Mouse (Mus musculus): ENCODE data around the gene Riok2. TPM values are rescaled to one million over a fixed set of nuclear protein-coding genes. Genes with fewer than 3 reads are reported as not detected.

Gene Riok2
- polyA plus RNA-seq, 1 experiment from 2014 or later = 25.9 TPM

DNA sequence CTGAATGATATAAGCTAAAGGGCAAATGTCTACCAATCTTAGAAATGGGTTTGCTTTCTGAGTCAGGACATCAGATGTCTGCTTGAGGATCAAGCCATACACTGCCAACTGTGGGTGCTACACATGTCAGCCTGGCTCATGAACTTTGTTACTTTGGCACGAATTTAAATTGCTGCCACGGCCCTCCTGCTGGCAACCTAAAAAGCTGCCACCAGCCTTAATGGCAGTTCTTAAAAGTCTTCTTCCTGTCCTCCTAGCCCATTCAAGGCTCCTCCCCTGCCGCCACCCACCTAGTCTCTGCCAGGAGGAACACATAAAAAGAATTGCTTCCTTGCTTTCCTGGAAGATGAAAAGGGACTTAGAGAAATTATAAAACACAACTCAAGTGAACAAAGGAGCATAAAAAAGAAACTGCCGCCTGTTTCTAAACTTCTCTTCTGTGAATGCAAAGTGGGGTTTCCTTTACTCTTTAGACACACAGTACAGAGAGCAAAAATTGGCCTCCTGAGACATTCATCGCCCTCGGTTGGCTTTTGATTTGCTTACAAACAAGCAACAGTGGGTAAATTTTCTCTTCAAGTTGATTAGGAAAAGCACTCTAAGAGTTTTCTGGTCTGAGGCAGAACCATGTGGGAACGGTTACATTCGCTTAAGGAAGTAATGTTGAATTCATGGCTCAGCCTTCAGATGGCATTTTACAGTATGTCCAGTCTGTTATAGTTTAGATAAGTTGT is 30.9 kb downstream of the Riok2 start:
- Histone ChIP-seq H3K9me3 (replicated peaks; ENCODE audit: low read length) (no peaks in the 10 kb centered on the region), H3K4me3 (replicated peaks; ENCODE audit: low read depth, low read length) (no peak overlapping the region), H3K27ac (no peak overlapping the region), H3K4me2 (ENCODE audit: low read length) (no peak overlapping the region), H3K9ac (ENCODE audit: low read depth, low read length) (no peak overlapping the region), H3K4me1 (replicated peaks; ENCODE audit: insufficient read depth, low read length) (no peaks in the 10 kb centered on the region), H3K27me3 (ENCODE audit: insufficient read depth, low read length) (no peaks in the 10 kb centered on the region), H3K36me3 (ENCODE audit: insufficient read depth, low read length) (no peaks in the 10 kb centered on the region)
- TF ChIP-seq CTCF (IDR thresholded peaks at IDR 0.05; ENCODE audit: low read depth) = no peak
- 30% methylated on average over 8 of the region's 8 CpGs for WGBS
- ATAC-seq (replicated peaks; ENCODE audit: low FRiP score, low read depth) (no peak), DNase-seq (ENCODE audit: low spot score) (no peak)

DNA sequence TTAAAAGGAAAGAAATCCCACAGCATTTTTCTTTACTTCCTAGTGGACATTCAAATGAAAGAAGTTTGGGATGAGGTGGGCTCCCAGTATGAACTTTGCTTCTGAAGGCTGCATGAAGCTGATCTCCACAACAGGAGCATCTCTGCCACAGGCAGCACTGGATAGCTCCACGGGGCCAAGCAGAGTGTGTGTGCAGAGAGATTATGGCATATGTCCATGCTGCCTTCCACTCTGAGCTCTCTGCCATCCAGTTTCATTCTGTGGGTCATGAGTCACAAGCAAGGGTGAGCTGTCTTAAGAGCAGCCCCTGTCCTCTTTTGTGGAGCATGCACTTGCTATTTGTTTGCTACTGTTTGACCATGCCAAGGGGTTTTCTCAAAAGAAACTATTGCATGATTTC is 31.5 kb downstream of the Riok2 start:
- H3K4me2 ChIP-seq (ENCODE audit: low read length) = no peak overlapping the region
- 45% methylated on average over 1 of the region's 1 CpGs for WGBS
- ATAC-seq (replicated peaks; ENCODE audit: low FRiP score, low read depth) (no peak), DNase-seq (ENCODE audit: low spot score) (no peak)
- no peak for TF ChIP-seq CTCF (IDR thresholded peaks at IDR 0.05; ENCODE audit: low read depth)
- H3K27me3 ChIP-seq (ENCODE audit: insufficient read depth, low read length) = no peaks in the 10 kb centered on the region
- no peak overlapping the region for H3K27ac ChIP-seq
- no peaks in the 10 kb centered on the region for H3K9me3 ChIP-seq (replicated peaks; ENCODE audit: low read length)
- no peaks in the 10 kb centered on the region for H3K4me1 ChIP-seq (replicated peaks; ENCODE audit: insufficient read depth, low read length)
- H3K9ac ChIP-seq (ENCODE audit: low read depth, low read length) = no peak overlapping the region
- H3K4me3 ChIP-seq (replicated peaks; ENCODE audit: low read depth, low read length) = no peak overlapping the region
- no peaks in the 10 kb centered on the region for H3K36me3 ChIP-seq (ENCODE audit: insufficient read depth, low read length)

DNA sequence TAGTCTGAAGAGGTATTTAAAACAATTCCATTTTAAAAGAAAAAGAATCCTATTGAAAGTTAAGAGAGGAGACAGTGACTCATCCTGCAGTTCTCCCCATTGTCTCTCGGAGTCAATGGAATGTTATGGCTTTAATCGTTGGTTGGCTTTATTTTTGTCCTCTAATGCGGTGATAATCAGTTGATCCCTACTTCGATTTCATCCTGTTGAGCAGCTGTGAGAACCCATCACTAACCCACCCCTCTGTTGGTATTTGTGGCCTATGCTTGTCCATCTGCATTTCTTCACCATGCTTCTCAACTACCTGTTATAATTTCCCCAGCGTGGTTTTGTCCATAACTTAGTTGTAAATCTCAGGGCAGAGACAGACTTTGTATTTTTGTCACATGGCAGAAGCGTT is 34.0 kb downstream of the Riok2 start:
- no peaks in the 10 kb centered on the region for H3K4me1 ChIP-seq (replicated peaks; ENCODE audit: insufficient read depth, low read length)
- H3K4me3 ChIP-seq (replicated peaks; ENCODE audit: low read depth, low read length) = no peak overlapping the region
- H3K4me2 ChIP-seq (ENCODE audit: low read length) = no peak overlapping the region
- H3K36me3 ChIP-seq (ENCODE audit: insufficient read depth, low read length) = no peaks in the 10 kb centered on the region
- WGBS = 62% methylated on average over 6 of the region's 6 CpGs
- H3K9me3 ChIP-seq (replicated peaks; ENCODE audit: low read length) = no peaks in the 10 kb centered on the region
- TF ChIP-seq CTCF (IDR thresholded peaks at IDR 0.05; ENCODE audit: low read depth) = no peak
- ATAC-seq (replicated peaks; ENCODE audit: low FRiP score, low read depth) (no peak), DNase-seq (ENCODE audit: low spot score) (no peak)
- H3K9ac ChIP-seq (ENCODE audit: low read depth, low read length) = no peak overlapping the region
- no peaks in the 10 kb centered on the region for H3K27me3 ChIP-seq (ENCODE audit: insufficient read depth, low read length)
- H3K27ac ChIP-seq = no peak overlapping the region

DNA sequence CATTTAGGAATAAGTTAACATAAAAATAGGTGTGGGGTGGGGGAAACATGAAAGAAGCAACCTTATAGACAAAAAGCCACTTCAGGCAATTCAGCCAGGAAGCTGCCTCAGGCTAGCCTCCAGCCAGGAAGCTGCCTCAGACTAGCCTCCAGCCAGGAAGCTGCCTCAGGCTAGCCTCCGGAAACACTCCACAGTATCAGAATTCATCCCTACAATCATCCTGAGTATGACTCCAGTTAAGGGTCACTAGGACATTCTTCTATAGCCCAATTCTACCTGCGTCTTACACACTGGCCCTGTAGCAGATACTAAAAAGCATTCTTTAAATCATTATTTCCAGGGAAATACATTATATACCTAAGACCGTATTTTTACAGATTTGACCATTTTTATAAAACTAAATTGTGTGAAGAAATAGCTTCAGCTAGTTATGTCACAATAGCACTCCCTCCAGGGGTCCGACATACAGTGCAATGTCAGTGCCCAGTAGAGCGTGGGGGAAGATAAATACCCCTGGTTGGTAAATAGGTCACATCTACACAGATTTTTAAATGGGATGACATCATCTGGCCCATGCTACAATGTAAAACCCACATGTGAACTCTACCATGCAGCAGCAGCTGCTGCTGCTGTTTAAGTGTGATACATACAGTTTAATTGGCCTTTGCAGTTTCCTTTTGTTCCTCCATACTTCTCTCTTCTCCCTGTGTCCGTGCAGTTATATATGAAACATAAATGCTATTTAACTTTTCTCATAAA is 34.8 kb downstream of the Riok2 start:
- ATAC-seq (replicated peaks; ENCODE audit: low FRiP score, low read depth) = no peak

DNA sequence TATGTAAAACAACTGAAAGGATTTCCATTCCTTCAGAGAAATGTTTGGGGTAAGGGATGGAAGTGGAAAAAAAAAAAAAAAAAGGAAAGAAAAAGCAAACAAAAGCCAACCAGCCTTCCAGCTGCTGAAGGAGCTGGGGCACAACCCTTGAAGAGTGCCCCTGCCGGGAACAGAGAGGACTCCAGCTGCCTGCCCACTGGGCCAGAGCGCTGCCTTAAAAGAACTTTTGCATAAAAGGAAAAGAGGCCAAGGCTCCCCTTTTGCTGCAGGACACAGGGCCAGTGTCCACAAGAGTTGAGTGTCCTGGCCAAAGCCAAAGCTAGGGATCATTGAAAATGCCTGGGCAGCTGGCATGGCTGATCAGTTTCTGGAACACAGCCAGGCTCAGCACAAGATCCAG is 35.5 kb downstream of the Riok2 start:
- no peak overlapping the region for H3K4me3 ChIP-seq (replicated peaks; ENCODE audit: low read depth, low read length)
- no peak overlapping the region for H3K4me2 ChIP-seq (ENCODE audit: low read length)
- no peaks in the 10 kb centered on the region for H3K9me3 ChIP-seq (replicated peaks; ENCODE audit: low read length)
- no peaks in the 10 kb centered on the region for H3K27me3 ChIP-seq (ENCODE audit: insufficient read depth, low read length)
- no peak overlapping the region for H3K9ac ChIP-seq (ENCODE audit: low read depth, low read length)
- TF ChIP-seq CTCF (IDR thresholded peaks at IDR 0.05; ENCODE audit: low read depth) = peak; percentile 18; the same call in 1 of the 2 replicates
- no peak overlapping the region for H3K27ac ChIP-seq
- H3K4me1 ChIP-seq (replicated peaks; ENCODE audit: insufficient read depth, low read length) = no peaks in the 10 kb centered on the region
- whole genome bisulfite sequencing = 29% methylated on average over 2 of the region's 2 CpGs
- ATAC-seq (replicated peaks; ENCODE audit: low FRiP score, low read depth) (peak; percentile 69), DNase-seq (ENCODE audit: low spot score) (peak; percentile 16)
- no peaks in the 10 kb centered on the region for H3K36me3 ChIP-seq (ENCODE audit: insufficient read depth, low read length)

More for the DNA sequence above, 34.8 kb downstream of the Riok2 start:
- H3K4me3 ChIP-seq (replicated peaks; ENCODE audit: low read depth, low read length) = no peak overlapping the region
- 77% methylated on average over 6 of the region's 6 CpGs for WGBS
- no peak overlapping the region for H3K4me2 ChIP-seq (ENCODE audit: low read length)
- H3K4me1 ChIP-seq (replicated peaks; ENCODE audit: insufficient read depth, low read length) = no peaks in the 10 kb centered on the region
- no peak overlapping the region for H3K9ac ChIP-seq (ENCODE audit: low read depth, low read length)
- TF ChIP-seq CTCF (IDR thresholded peaks at IDR 0.05; ENCODE audit: low read depth) = no peak
- no peaks in the 10 kb centered on the region for H3K36me3 ChIP-seq (ENCODE audit: insufficient read depth, low read length)
- DNase-seq (ENCODE audit: low spot score) = no peak
- no peaks in the 10 kb centered on the region for H3K9me3 ChIP-seq (replicated peaks; ENCODE audit: low read length)
- no peaks in the 10 kb centered on the region for H3K27me3 ChIP-seq (ENCODE audit: insufficient read depth, low read length)
- H3K27ac ChIP-seq = no peak overlapping the region

DNA sequence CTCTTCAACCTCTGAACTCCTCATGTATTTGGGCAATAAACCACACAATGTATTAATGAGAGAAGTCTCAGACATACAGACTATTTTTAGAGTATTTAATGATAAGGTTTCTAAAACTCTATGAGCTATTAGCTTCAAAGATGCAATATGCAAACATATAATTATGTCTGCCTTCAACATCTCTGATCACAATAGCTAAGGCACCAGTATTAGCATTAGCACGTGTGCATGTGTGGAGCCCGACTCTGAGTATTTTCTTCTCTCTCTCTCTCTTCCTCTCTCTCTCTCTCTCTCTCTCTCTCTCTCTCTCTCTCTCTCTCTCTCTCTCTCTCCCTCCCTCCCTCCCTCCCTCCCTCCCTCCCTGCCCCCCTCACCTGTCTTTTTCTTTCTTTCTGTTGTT is 37.3 kb downstream of the Riok2 start:
- WGBS = 76% methylated on average over 2 of the region's 2 CpGs
- no peak for DNase-seq (ENCODE audit: low spot score)
- H3K27me3 ChIP-seq (ENCODE audit: insufficient read depth, low read length) = no peaks in the 10 kb centered on the region
- TF ChIP-seq CTCF (IDR thresholded peaks at IDR 0.05; ENCODE audit: low read depth) = no peak
- ATAC-seq (replicated peaks; ENCODE audit: low FRiP score, low read depth) = no peak
- no peaks in the 10 kb centered on the region for H3K4me1 ChIP-seq (replicated peaks; ENCODE audit: insufficient read depth, low read length)
- H3K4me2 ChIP-seq (ENCODE audit: low read length) = no peak overlapping the region
- H3K9ac ChIP-seq (ENCODE audit: low read depth, low read length) = no peak overlapping the region
- H3K4me3 ChIP-seq (replicated peaks; ENCODE audit: low read depth, low read length) = no peak overlapping the region
- H3K36me3 ChIP-seq (ENCODE audit: insufficient read depth, low read length) = no peaks in the 10 kb centered on the region
- no peaks in the 10 kb centered on the region for H3K9me3 ChIP-seq (replicated peaks; ENCODE audit: low read length)
- no peak overlapping the region for H3K27ac ChIP-seq
